In the genomic region with DNA sequence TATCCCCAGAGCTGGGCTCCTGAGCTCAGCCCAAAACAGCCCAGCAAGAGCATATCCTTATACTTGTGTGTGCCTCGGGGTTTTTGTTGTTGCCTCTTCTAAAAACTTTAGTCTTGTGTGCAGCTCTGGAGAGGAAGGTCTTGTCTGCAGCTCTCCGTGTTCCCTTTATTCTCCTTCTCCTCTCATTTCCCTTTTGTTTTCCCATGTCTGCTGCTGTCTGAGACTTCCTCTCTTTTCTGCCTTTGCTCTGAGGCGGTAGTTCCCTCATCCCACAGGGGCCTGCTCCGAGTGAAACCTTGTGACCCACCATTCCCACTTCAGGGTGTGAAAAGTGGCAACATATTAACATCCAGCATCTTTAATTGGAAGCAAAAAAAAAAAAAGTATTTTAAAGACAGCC, we compare ENCODE assay signal across 26 mouse cellular contexts.
"Had no signal": no experiment of that assay in that cellular context is flagged by ENCODE, and none has a peak within 500 bp of the region (broad histone marks: within the 10 kb centered on the region; RNA-seq: fewer than 3 reads in every experiment).

No protein-coding gene starts in this region.

- H3K9ac ChIP-seq: heart, embryonic 12.5 days; hindbrain, embryonic 12.5 days; hindbrain, embryonic 14.5 days; intestine, embryonic 15.5 days; limb, embryonic 12.5 days had no signal

- H3K4me1 ChIP-seq: intestine, embryonic 15.5 days had no signal

- H3K27ac ChIP-seq: gastrocnemius, adult 2 months; heart, embryonic 10.5 days; hindbrain, embryonic 10.5 days; hindbrain, embryonic 12.5 days; hindbrain, embryonic 14.5 days; intestine, embryonic 15.5 days; layer of hippocampus, adult 2 months; left cerebral cortex, adult 2 months; limb, embryonic 10.5 days; limb, embryonic 12.5 days had no signal

- DNase-seq: gastrocnemius, adult 2 months; gastrocnemius, postnatal 10 days; gastrocnemius, postnatal 25 days; heart, adult 18-20 months; heart, postnatal 10 days; heart, postnatal 4 days; kidney, adult 18-20 months; kidney, adult 8-10 months; kidney, postnatal 10 days; kidney, postnatal 25 days; kidney, postnatal 4 days; liver had no signal

- H3K9me3 ChIP-seq: heart, embryonic 10.5 days; heart, embryonic 12.5 days; hindbrain, embryonic 10.5 days; hindbrain, embryonic 12.5 days; intestine, embryonic 15.5 days; limb, embryonic 10.5 days; limb, embryonic 12.5 days had no signal

- H3K4me2 ChIP-seq: heart, embryonic 12.5 days; hindbrain, embryonic 12.5 days; hindbrain, embryonic 14.5 days; intestine, embryonic 15.5 days; limb, embryonic 12.5 days; liver, embryonic 11.5 days had no signal

- H3K4me3 ChIP-seq: gastrocnemius, adult 2 months; heart, embryonic 10.5 days; heart, embryonic 12.5 days; hindbrain, embryonic 10.5 days; hindbrain, embryonic 12.5 days; intestine, embryonic 15.5 days; layer of hippocampus, adult 2 months; left cerebral cortex, adult 2 months; limb, embryonic 10.5 days; limb, embryonic 12.5 days had no signal

- H3K27me3 ChIP-seq: heart, embryonic 12.5 days; hindbrain, embryonic 12.5 days; intestine, embryonic 15.5 days; limb, embryonic 12.5 days had no signal

- H3K36me3 ChIP-seq: heart, embryonic 10.5 days; heart, embryonic 12.5 days; hindbrain, embryonic 10.5 days; hindbrain, embryonic 12.5 days; intestine, embryonic 15.5 days; limb, embryonic 10.5 days; limb, embryonic 12.5 days had no signal

- ATAC-seq: hindbrain, embryonic 16.5 days; inflammation-experienced regulatory T-cells, adult 6 months; intestine, embryonic 15.5 days; intestine, postnatal 0 days had no signal
